Mouse (Mus musculus): ENCODE data around the gene Hist1h2bg.

DNA sequence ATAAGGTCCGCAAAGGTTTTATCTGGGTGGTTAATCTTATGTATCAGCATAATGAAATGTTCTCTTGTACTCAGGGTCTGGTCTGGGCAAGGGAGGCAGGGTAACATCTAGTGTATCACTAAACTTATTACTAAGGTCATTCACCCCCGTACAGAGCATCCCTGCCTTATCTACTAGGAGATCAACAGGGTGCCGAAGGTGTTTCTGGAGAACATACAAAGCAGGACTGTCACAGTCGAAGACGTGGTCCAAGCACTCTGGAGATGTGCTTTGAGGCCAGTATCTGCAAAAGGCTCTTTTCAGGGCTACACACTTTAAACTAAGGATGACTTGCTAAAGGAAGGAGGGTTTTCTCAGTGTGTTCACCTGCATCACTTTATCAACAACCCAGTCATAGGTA, 24.5 kb upstream of the Hist1h2bg start:
- TF ChIP-seq EP300 (IDR thresholded peaks at IDR 0.05) (no peak), CTCF (IDR thresholded peaks at IDR 0.05) (no peak)

Measured in lung, postnatal 0 days (tissue).